Mouse (Mus musculus) macrophage (primary cell): ENCODE results near the gene Supt3. TPM values are rescaled to one million over a fixed set of nuclear protein-coding genes. Genes with fewer than 3 reads are reported as not detected.

ENCODE experiments used
- H3K27ac ChIP-seq: fragments of 350-480 bp; formaldehyde crosslinking; 2 replicates; pipeline ENCODE4 v1.9.0; 2021
- H3K36me3 ChIP-seq: fragments of 350-480 bp; formaldehyde crosslinking; 2 replicates; pipeline ENCODE4 v1.9.0; 2021; ENCODE audit errors: inconsistent target
- H3K4me3 ChIP-seq: fragments of 350-480 bp; formaldehyde crosslinking; 2 replicates; pipeline ENCODE4 v1.9.0; 2021; ENCODE audit errors: inconsistent target
- H3K79me2 ChIP-seq: fragments of 350-480 bp; formaldehyde crosslinking; 2 replicates; pipeline ENCODE4 v1.9.0; 2021; ENCODE audit errors: inconsistent target
- WGBS: methylation state at CpG from one replicate; pipeline ENCODE4 v1.1.7; 2026; ENCODE audit warnings: inconsistent platforms; ENCODE audit not compliant: missing documents; 5-methylcytosine and 5-hydroxymethylcytosine counted together
- polyA plus RNA-seq: library from polyadenylated mRNA; stranded (reverse); fragments of 250-400 nt; gene quantifications from 3 replicates; pipeline ENCODE4 v1.2.4, GENCODE M21; 2018; ENCODE audit warnings: inconsistent platforms

Supt3 gene
- polyA plus RNA-seq, 1 experiment from 2014 or later = 23.1 TPM

- Histone ChIP-seq H3K36me3 (no peaks in the 10 kb centered on the region), H3K27ac (no peak overlapping the region), H3K4me3 (no peak overlapping the region), H3K79me2 (no peaks in the 10 kb centered on the region)
- WGBS = 58% methylated on average over 7 of the region's 7 CpGs
These were observed 256.7 kb downstream of the Supt3 start for GRCm38 (mm10) chr17:45033617-45034016.

- Histone ChIP-seq H3K79me2 (no peaks in the 10 kb centered on the region), H3K36me3 (no peaks in the 10 kb centered on the region), H3K27ac (no peak overlapping the region), H3K4me3 (no peak overlapping the region)
- 87% methylated on average over 2 of the region's 2 CpGs for WGBS
These were observed 264.1 kb downstream of the Supt3 start for GRCm38 (mm10) chr17:45041084-45041483.

GRCm38 (mm10) chr17:45045804-45046203 lies 268.9 kb downstream of the Supt3 start:
- Histone ChIP-seq H3K79me2 (no peaks in the 10 kb centered on the region), H3K36me3 (no peaks in the 10 kb centered on the region), H3K27ac (no peak overlapping the region), H3K4me3 (no peak overlapping the region)

GRCm38 (mm10) chr17:45046583-45046982 lies 269.6 kb downstream of the Supt3 start:
- no peak overlapping the region for H3K4me3 ChIP-seq
- no peaks in the 10 kb centered on the region for H3K36me3 ChIP-seq
- WGBS = 85% methylated on average over 3 of the region's 3 CpGs
- no peak overlapping the region for H3K27ac ChIP-seq
- no peaks in the 10 kb centered on the region for H3K79me2 ChIP-seq

- 89% methylated on average over 6 of the region's 6 CpGs for WGBS
These were observed 270.3 kb downstream of the Supt3 start for GRCm38 (mm10) chr17:45047236-45047635.

GRCm38 (mm10) chr17:45051971-45052370 lies 275.0 kb downstream of the Supt3 start:
- no peaks in the 10 kb centered on the region for H3K79me2 ChIP-seq
- no peak overlapping the region for H3K4me3 ChIP-seq
- no peak overlapping the region for H3K27ac ChIP-seq
- WGBS = 100% methylated on average over 3 of the region's 3 CpGs
- no peaks in the 10 kb centered on the region for H3K36me3 ChIP-seq

More at GRCm38 (mm10) chr17:45047236-45047635, 270.3 kb downstream of the Supt3 start:
- Histone ChIP-seq H3K79me2 (no peaks in the 10 kb centered on the region), H3K27ac (no peak overlapping the region), H3K36me3 (no peaks in the 10 kb centered on the region), H3K4me3 (no peak overlapping the region)

GRCm38 (mm10) chr17:45053371-45053770 lies 276.4 kb downstream of the Supt3 start:
- no peak overlapping the region for H3K4me3 ChIP-seq
- H3K79me2 ChIP-seq = no peaks in the 10 kb centered on the region
- H3K36me3 ChIP-seq = no peaks in the 10 kb centered on the region
- WGBS = 95% methylated on average over 3 of the region's 3 CpGs
- no peak overlapping the region for H3K27ac ChIP-seq

- WGBS = 98% methylated on average over 3 of the region's 4 CpGs
- no peaks in the 10 kb centered on the region for H3K79me2 ChIP-seq
- H3K27ac ChIP-seq = no peak overlapping the region
- H3K36me3 ChIP-seq = no peaks in the 10 kb centered on the region
- no peak overlapping the region for H3K4me3 ChIP-seq
These were observed 277.6 kb downstream of the Supt3 start for GRCm38 (mm10) chr17:45054526-45054925.

GRCm38 (mm10) chr17:45056894-45057293 lies 279.9 kb downstream of the Supt3 start:
- Histone ChIP-seq H3K79me2 (no peaks in the 10 kb centered on the region), H3K36me3 (no peaks in the 10 kb centered on the region), H3K4me3 (no peak overlapping the region), H3K27ac (no peak overlapping the region)
- WGBS = 70% methylated on average over 2 of the region's 2 CpGs

GRCm38 (mm10) chr17:45057780-45058179 lies 280.8 kb downstream of the Supt3 start:
- 76% methylated on average over 6 of the region's 6 CpGs for whole genome bisulfite sequencing
- Histone ChIP-seq H3K79me2 (no peaks in the 10 kb centered on the region), H3K27ac (no peak overlapping the region), H3K4me3 (no peak overlapping the region), H3K36me3 (no peaks in the 10 kb centered on the region)

- no peaks in the 10 kb centered on the region for H3K36me3 ChIP-seq
- H3K79me2 ChIP-seq = no peaks in the 10 kb centered on the region
- no peak overlapping the region for H3K27ac ChIP-seq
- 90% methylated on average over 6 of the region's 6 CpGs for WGBS
- H3K4me3 ChIP-seq = no peak overlapping the region
These were observed 281.8 kb downstream of the Supt3 start for GRCm38 (mm10) chr17:45058566-45059363.

- Histone ChIP-seq H3K36me3 (no peaks in the 10 kb centered on the region), H3K4me3 (no peak overlapping the region), H3K79me2 (no peaks in the 10 kb centered on the region), H3K27ac (no peak overlapping the region)
- WGBS = 93% methylated on average over 5 of the region's 5 CpGs
These were observed 286.8 kb downstream of the Supt3 start for GRCm38 (mm10) chr17:45063776-45064175.

GRCm38 (mm10) chr17:45065465-45065864 lies 288.5 kb downstream of the Supt3 start:
- Histone ChIP-seq H3K4me3 (no peak overlapping the region), H3K79me2 (no peaks in the 10 kb centered on the region), H3K27ac (no peak overlapping the region), H3K36me3 (no peaks in the 10 kb centered on the region)
- 89% methylated on average over 2 of the region's 2 CpGs for WGBS

GRCm38 (mm10) chr17:45067441-45067840 lies 290.5 kb downstream of the Supt3 start:
- H3K27ac ChIP-seq = no peak overlapping the region
- no peaks in the 10 kb centered on the region for H3K79me2 ChIP-seq
- no peaks in the 10 kb centered on the region for H3K36me3 ChIP-seq
- no peak overlapping the region for H3K4me3 ChIP-seq
- WGBS = 100% methylated on average over 3 of the region's 3 CpGs

GRCm38 (mm10) chr17:45068321-45068720 lies 291.4 kb downstream of the Supt3 start:
- WGBS = 100% methylated on average over 5 of the region's 7 CpGs
- no peak overlapping the region for H3K27ac ChIP-seq
- H3K36me3 ChIP-seq = no peaks in the 10 kb centered on the region
- H3K4me3 ChIP-seq = no peak overlapping the region
- H3K79me2 ChIP-seq = no peaks in the 10 kb centered on the region
